Mouse (Mus musculus): ENCODE data around the gene Snapc4. TPM values are rescaled to one million over a fixed set of nuclear protein-coding genes. Genes with fewer than 3 reads are reported as not detected.

The Snapc4 gene
- polyA plus RNA-seq (2016; fragmentation: Nextera tagmentation; extraction: Ambion mirVana): 36.9 and 41.5 TPM in 2 replicates

DNA sequence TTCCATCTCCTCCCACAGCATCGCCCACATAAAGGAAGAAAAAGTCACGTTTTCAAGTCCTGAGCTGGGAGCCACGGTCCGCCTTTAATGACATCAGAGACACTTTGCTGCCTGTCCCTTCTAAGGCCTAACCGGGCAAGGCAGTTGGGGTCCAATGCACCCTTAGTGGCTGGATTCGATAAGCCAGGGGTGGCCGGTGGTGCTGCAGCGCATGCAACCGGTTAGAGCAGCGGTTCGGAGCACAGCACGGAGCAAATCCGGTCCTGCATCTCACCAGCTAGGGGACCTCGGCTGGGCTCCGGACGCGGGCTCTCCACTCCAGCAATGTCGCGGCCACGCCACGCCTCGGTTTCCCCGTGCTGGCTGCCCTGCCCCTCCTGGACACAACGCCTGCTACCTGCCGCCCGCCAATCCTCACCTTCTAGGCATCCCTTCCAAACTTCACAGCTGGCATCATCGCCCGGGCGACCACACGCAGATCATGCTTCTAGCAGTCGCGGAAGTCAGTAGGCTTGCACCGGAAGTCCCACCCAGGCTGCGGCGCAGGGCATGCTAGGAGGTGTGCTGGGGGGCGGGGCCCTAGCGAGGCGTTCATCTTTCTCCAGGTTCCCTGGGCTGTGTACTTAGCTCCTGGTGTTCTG, at the start of gene Snapc4:
Gene Snapc4, minus strand, starts transcription at position 523 of the 641 bp plus-strand sequence.
- no peaks in the 10 kb centered on the region for H3K9me3 ChIP-seq
- no peaks in the 10 kb centered on the region for H3K27me3 ChIP-seq
- peaks cover 65% of the 10 kb centered on the region for H3K36me3 ChIP-seq
- H3K27ac ChIP-seq (replicated peaks): peak within 1 kb of the TSS; percentile 66
- H3K4me1 ChIP-seq: peaks cover 14% of the 10 kb centered on the region
- peak within 1 kb of the TSS; percentile 84 for H3K4me2 ChIP-seq (replicated peaks)
- peak; percentile 96 for ATAC-seq (ENCODE audit: low FRiP score, low read depth)
- WGBS: 1% methylated on average over 38 of the region's 38 CpGs
- peak within 1 kb of the TSS; percentile 83 for H3K4me3 ChIP-seq
- peak within 1 kb of the TSS; percentile 77 for H3K9ac ChIP-seq (replicated peaks)

DNA sequence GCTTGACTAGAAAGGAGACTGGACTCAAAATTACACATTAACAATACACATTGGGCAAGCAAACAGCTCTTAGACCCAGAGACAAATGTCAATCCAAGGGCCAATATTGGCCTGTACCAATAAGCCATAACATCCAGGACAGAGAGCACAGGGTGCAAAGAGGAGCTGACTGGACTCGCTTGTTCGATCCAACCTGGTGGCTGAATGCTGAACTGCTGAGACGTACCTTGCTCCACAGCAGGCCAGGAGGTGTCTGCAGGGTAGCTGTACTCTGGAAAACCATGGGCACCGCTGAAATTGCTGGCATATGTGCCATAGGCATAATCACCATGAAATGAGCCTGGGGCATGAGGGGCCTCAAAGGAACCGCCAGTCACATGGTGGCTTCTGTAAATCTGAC, 49.4 kb upstream of the Snapc4 start:
- no peak overlapping the region for H3K9ac ChIP-seq (replicated peaks)
- peaks cover 94% of the 10 kb centered on the region for H3K36me3 ChIP-seq
- no peak overlapping the region for H3K4me3 ChIP-seq
- H3K27ac ChIP-seq (replicated peaks): no peak overlapping the region
- whole genome bisulfite sequencing: 95% methylated on average over 5 of the region's 5 CpGs
- no peak overlapping the region for H3K4me2 ChIP-seq (replicated peaks)
- H3K27me3 ChIP-seq: no peaks in the 10 kb centered on the region
- H3K4me1 ChIP-seq: no peaks in the 10 kb centered on the region
- H3K9me3 ChIP-seq: no peaks in the 10 kb centered on the region
- no peak for ATAC-seq (ENCODE audit: low FRiP score, low read depth)

DNA sequence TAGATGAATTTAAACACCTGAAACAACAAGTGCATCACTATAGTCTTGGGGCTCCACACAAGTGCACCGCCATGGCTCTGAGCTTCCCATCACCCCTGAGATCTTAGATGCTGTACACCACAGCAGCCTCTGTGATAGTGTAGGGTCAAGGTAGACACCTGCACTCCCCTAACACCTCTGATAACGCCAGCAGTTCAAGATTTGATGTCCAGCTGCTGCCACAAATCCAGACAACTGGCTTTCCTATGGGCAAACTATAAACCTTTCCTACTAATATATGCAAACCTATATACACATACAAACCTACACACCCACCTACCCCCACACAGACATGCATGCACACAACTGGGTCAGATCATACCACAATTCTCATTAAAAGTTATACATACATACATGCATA, 44.1 kb upstream of the Snapc4 start:
- Histone ChIP-seq H3K27me3 (no peaks in the 10 kb centered on the region), H3K36me3 (peaks cover 98% of the 10 kb centered on the region), H3K4me1 (no peaks in the 10 kb centered on the region), H3K9me3 (no peaks in the 10 kb centered on the region), H3K9ac (replicated peaks) (no peak overlapping the region), H3K4me2 (replicated peaks) (no peak overlapping the region), H3K4me3 (no peak overlapping the region), H3K27ac (replicated peaks) (no peak overlapping the region)
- no peak for ATAC-seq (ENCODE audit: low FRiP score, low read depth)
- WGBS: 96% methylated on average over 2 of the region's 2 CpGs

DNA sequence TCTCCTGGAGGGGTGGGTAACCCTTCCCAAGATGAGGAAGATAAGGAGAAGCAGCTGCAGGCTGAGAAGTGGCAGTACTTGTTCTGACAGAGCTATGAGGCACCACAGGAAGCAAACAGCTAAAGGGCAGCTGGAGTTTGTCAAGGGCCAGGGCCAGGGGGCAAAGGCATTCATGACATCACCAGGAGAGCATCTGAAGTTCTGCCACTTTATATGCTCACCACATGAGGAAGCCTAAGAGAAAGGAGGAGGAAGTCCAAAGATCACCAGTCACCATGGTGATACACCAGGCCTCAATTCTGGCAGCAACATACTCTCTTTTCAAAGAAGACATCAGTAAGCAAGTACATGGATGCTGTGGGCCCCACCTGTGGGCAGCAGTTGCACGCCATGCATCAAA, 42.6 kb upstream of the Snapc4 start:
- H3K27ac ChIP-seq (replicated peaks): no peak overlapping the region
- peaks cover 96% of the 10 kb centered on the region for H3K36me3 ChIP-seq
- no peak overlapping the region for H3K9ac ChIP-seq (replicated peaks)
- ATAC-seq (ENCODE audit: low FRiP score, low read depth): no peak
- no peaks in the 10 kb centered on the region for H3K4me1 ChIP-seq
- H3K4me2 ChIP-seq (replicated peaks): no peak overlapping the region
- no peaks in the 10 kb centered on the region for H3K9me3 ChIP-seq
- H3K4me3 ChIP-seq: no peak overlapping the region
- no peaks in the 10 kb centered on the region for H3K27me3 ChIP-seq
- 90% methylated on average over 1 of the region's 1 CpGs for WGBS

DNA sequence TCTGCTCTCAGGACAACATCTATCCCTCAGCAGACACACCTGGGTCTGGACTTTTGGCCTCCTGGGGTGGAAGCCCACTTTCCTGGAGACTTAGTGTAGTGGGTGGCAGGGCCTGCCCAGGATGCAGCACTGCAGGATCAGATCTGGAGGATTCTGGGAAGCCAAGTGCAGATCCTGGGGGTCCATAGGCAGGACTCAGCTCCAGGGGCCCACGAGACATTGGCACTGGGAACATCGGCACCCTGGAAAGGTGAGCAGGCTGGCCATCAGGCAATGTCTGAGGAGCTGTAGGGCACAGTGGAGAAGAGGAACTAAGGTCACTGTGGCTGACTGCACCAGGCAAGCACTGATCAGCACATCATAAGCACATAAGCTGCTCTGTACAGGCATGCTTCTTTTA, 41.5 kb upstream of the Snapc4 start:
- no peaks in the 10 kb centered on the region for H3K27me3 ChIP-seq
- peaks cover 94% of the 10 kb centered on the region for H3K36me3 ChIP-seq
- H3K9ac ChIP-seq (replicated peaks): no peak overlapping the region
- ATAC-seq (ENCODE audit: low FRiP score, low read depth): no peak
- no peaks in the 10 kb centered on the region for H3K9me3 ChIP-seq
- no peak overlapping the region for H3K4me3 ChIP-seq
- no peak overlapping the region for H3K4me2 ChIP-seq (replicated peaks)
- H3K4me1 ChIP-seq: no peaks in the 10 kb centered on the region
- 91% methylated on average over 2 of the region's 2 CpGs for WGBS
- no peak overlapping the region for H3K27ac ChIP-seq (replicated peaks)

DNA sequence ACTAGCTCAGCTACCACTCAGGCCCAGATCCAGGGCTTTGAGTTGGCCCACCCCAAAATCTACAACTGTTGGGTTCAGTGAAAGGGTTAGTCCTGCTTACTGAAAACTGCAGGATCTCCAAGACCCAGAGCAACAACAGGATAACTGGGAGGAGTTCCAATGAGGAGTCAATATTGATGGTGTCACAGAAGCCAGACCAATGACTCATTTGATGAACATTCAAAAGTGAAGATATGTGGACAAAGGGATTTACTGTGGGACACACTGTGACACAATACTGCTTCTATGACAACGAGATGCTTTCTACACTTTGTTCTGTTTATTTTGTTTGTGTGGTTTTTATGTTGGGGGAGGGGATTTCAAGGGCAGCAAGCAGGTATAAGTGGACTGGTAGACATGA, 37.7 kb upstream of the Snapc4 start:
- H3K9me3 ChIP-seq: no peaks in the 10 kb centered on the region
- no peaks in the 10 kb centered on the region for H3K27me3 ChIP-seq
- no peak overlapping the region for H3K4me3 ChIP-seq
- H3K9ac ChIP-seq (replicated peaks): no peak overlapping the region
- no peak overlapping the region for H3K27ac ChIP-seq (replicated peaks)
- H3K4me1 ChIP-seq: no peaks in the 10 kb centered on the region
- H3K36me3 ChIP-seq: peaks cover 94% of the 10 kb centered on the region
- 90% methylated on average over 1 of the region's 1 CpGs for WGBS
- no peak for ATAC-seq (ENCODE audit: low FRiP score, low read depth)
- no peak overlapping the region for H3K4me2 ChIP-seq (replicated peaks)

DNA sequence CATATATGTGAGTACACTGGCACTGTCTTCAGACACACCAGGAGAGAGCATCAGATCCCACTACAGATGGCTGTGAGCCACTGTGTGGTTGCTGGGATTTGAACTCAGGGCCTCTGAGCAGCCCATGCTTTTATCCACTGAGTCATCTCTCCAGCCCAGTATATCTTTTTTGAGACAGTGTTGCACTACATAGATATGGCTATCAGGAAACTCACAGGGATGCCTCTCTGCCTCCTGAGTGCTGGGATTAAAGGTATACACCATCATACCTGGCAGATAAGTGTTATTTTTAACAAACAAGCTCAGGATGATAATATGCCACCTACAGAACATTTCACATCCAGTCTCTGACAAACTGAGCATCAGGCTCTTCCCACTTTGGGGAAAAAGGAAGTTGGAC, 36.6 kb upstream of the Snapc4 start:
- no peak overlapping the region for H3K27ac ChIP-seq (replicated peaks)
- H3K9ac ChIP-seq (replicated peaks): no peak overlapping the region
- H3K4me2 ChIP-seq (replicated peaks): no peak overlapping the region
- H3K4me1 ChIP-seq: no peaks in the 10 kb centered on the region
- H3K27me3 ChIP-seq: no peaks in the 10 kb centered on the region
- no peaks in the 10 kb centered on the region for H3K9me3 ChIP-seq
- no peak overlapping the region for H3K4me3 ChIP-seq
- peaks cover 94% of the 10 kb centered on the region for H3K36me3 ChIP-seq
- no peak for ATAC-seq (ENCODE audit: low FRiP score, low read depth)

DNA sequence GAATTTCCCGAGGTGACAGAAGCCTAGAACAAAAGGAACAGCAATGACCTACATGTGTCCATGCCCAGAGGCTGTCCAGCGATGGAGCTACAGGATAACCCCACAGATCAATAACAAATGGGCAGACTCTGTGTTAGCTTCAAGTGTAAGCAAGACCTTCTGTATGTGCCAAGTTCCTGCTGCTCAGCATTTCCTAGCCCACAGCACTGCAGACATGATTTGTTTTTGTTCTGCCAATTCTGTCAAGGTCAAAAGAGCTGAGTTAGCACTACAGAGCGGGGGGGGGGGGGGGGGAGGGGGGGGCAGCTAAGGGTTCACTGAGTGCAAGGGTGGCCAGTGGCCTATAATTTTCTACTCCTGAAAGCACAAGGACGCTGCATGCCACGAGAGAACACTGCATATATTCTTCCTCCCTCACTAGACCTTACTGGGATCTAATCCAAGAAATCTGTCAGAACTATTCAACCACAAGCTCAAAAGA, 30.5 kb upstream of the Snapc4 start:
- no peak overlapping the region for H3K9ac ChIP-seq (replicated peaks)
- H3K36me3 ChIP-seq: peaks cover 60% of the 10 kb centered on the region
- no peak for ATAC-seq (ENCODE audit: low FRiP score, low read depth)
- H3K27ac ChIP-seq (replicated peaks): no peak overlapping the region
- H3K4me3 ChIP-seq: no peak overlapping the region
- H3K27me3 ChIP-seq: no peaks in the 10 kb centered on the region
- H3K9me3 ChIP-seq: no peaks in the 10 kb centered on the region
- H3K4me2 ChIP-seq (replicated peaks): no peak overlapping the region
- WGBS: 72% methylated on average over 5 of the region's 5 CpGs
- H3K4me1 ChIP-seq: peaks cover 26% of the 10 kb centered on the region

DNA sequence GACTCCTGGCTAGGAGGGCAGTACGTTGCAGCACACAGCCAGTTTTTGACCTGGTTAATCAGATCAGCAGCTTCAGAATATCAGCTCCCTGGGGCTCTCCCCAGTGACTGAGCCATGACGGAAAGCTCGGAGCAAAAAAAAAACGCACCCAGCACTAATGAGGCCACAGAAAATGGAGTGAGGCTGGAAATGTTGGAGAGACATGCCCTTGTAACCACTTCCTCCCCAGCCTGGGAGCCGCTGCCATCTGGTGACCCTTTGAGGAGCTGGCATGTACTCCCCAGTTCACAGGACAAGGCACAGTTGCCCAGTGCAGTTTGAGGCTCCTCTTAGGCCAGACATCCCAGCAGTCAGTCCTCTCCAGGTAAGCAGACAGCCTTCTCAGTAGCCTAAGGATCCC, 29.6 kb upstream of the Snapc4 start:
- H3K9ac ChIP-seq (replicated peaks): no peak overlapping the region
- peaks cover 58% of the 10 kb centered on the region for H3K36me3 ChIP-seq
- no peak for ATAC-seq (ENCODE audit: low FRiP score, low read depth)
- no peaks in the 10 kb centered on the region for H3K9me3 ChIP-seq
- no peak overlapping the region for H3K27ac ChIP-seq (replicated peaks)
- 66% methylated on average over 5 of the region's 5 CpGs for WGBS
- peaks cover 33% of the 10 kb centered on the region for H3K4me1 ChIP-seq
- no peaks in the 10 kb centered on the region for H3K27me3 ChIP-seq
- H3K4me3 ChIP-seq: no peak overlapping the region
- no peak overlapping the region for H3K4me2 ChIP-seq (replicated peaks)

DNA sequence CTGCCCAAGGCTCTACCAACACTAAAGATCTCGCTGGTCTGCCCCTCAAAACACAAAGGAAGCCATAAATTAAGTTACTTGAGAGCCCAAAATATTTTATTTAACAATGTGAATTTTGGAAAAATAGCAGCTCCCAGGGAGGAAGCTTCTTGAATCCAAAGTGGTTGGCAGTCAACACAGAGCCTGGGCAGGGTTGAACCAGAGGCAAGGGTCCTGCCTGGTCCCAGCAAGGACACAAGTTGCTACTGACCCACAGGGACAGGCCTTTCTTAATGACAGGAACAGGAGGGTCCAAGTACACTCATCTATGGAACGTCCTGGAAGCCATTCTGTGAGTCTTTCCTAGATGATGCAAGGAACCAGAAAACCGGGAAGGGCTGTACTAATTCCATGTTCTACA, 28.9 kb upstream of the Snapc4 start:
- Histone ChIP-seq H3K4me1 (peaks cover 33% of the 10 kb centered on the region), H3K9ac (replicated peaks) (peak overlapping the region; percentile 90), H3K4me2 (replicated peaks) (peak overlapping the region; percentile 95; the same call in 1 of the 2 replicates), H3K9me3 (no peaks in the 10 kb centered on the region), H3K4me3 (peak overlapping the region; percentile 91), H3K36me3 (peaks cover 54% of the 10 kb centered on the region), H3K27ac (replicated peaks) (no peak overlapping the region), H3K27me3 (no peaks in the 10 kb centered on the region)
- peak; percentile 25; the same call in 1 of the 2 replicates for ATAC-seq (ENCODE audit: low FRiP score, low read depth)
- 63% methylated on average over 3 of the region's 3 CpGs for WGBS

DNA sequence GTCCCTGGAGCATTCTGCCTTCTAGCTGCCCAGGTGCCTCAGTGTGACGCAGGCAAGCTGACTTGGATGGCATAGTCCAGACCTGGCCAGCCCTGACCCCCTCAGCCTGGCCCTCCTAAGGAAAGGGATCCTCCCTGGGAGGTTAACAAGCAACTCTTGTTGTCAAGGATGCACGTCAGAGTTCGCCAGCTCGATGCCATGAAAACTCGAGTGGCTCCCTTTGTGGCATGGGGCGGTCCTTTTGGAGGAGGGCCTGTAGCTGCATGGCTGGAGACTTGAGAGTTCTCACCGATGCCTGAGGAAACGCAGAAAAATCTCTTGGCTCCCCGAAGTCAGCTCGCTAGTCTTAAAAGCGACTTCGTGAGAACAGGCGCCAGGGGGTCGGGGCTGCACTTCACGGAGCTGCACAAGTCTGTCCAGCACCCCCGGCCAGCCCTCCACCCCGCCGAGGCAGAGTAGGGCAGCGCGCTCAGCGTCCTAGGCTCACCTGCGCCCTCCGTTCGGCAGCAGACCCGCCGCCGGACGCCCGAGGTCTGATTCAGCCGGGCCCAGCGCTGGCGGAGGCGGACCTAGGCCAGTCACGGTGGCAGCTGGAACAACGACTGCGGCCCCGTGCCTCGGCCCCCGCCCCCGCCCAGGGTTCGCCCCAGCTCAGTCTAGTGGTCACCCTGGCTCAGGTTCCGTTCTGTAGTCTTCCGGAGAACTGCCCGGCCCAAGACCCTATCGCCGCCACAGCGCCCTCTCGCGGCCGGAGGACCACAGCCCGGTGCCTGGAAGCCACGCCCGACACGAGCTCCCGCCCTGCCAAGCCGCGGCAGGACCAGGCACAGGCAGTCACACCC, 28.3 kb upstream of the Snapc4 start, which contains the start of gene Inpp5e:
Gene Inpp5e, minus strand, starts transcription at position 689 of the 842 bp plus-strand sequence.
- peak within 1 kb of the TSS; percentile 95 for H3K4me2 ChIP-seq (replicated peaks)
- peak; percentile 96 for ATAC-seq (ENCODE audit: low FRiP score, low read depth)
- H3K4me3 ChIP-seq: peak within 1 kb of the TSS; percentile 91
- under 1% methylated on average over 55 of the region's 57 CpGs for WGBS
- no peaks in the 10 kb centered on the region for H3K27me3 ChIP-seq
- peaks cover 33% of the 10 kb centered on the region for H3K4me1 ChIP-seq
- no peaks in the 10 kb centered on the region for H3K9me3 ChIP-seq
- peak within 1 kb of the TSS; percentile 76 for H3K27ac ChIP-seq (replicated peaks)
- peak within 1 kb of the TSS; percentile 90 for H3K9ac ChIP-seq (replicated peaks)
- peaks cover 48% of the 10 kb centered on the region for H3K36me3 ChIP-seq

DNA sequence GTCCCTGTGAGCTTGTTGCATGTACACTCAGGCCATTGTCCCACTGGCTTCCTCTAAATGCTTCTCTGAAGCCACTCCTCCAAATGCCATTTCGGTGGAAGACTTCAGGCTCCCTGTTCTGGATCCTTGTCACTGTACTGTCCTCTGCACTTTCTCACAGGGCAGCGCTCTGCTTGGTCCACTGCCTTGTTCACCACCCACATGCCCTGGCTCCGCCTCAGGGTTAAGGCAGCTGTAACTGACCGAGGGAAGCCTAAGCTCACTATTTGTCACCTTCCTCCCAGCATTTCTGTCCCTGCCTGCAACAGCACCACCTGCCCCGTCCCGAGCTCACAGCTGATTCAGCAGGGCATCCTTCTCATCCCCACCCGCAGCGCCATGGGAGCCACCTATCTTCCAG, 22.9 kb upstream of the Snapc4 start:
- 81% methylated on average over 8 of the region's 8 CpGs for WGBS
- Histone ChIP-seq H3K27ac (replicated peaks) (no peak overlapping the region), H3K4me1 (peaks cover 30% of the 10 kb centered on the region), H3K36me3 (peaks cover 51% of the 10 kb centered on the region), H3K4me2 (replicated peaks) (no peak overlapping the region), H3K4me3 (no peak overlapping the region), H3K9me3 (no peaks in the 10 kb centered on the region), H3K27me3 (no peaks in the 10 kb centered on the region), H3K9ac (replicated peaks) (no peak overlapping the region)
- ATAC-seq (ENCODE audit: low FRiP score, low read depth): no peak

All from midbrain, embryonic 12.5 days (tissue).